Mouse (Mus musculus): ENCODE measurements at regions not wholly inside any gene's neighbourhood (a gene's known extent, or its start where the extent isn't known, plus 50 kb on each side); places are given as distances from the start of the nearest gene placed in this dataset.

GRCm38 (mm10) chr11:66681892-66682291, 156.1 kb upstream of the Shisa6 start:
- Histone ChIP-seq H3K27me3 (ENCODE audit: control insufficient read depth, insufficient read depth, low read length) (no peaks in the 10 kb centered on the region), H3K4me1 (ENCODE audit: control insufficient read depth, insufficient read depth, low read length) (no peaks in the 10 kb centered on the region), H3K4me3 (replicated peaks; ENCODE audit: insufficient read depth, low read depth, low read length) (no peak overlapping the region), H3K27ac (ENCODE audit: insufficient read depth, low read length) (no peak overlapping the region)
- no peak for DNase-seq
- 91% methylated on average over 4 of the region's 4 CpGs for WGBS
- no peak for TF ChIP-seq CTCF (IDR thresholded peaks at IDR 0.05; ENCODE audit: borderline replicate concordance, insufficient read depth, low read depth, low read length)
- no peak for TF ChIP-seq POLR2A (IDR thresholded peaks at IDR 0.05; ENCODE audit: borderline replicate concordance, insufficient read depth, low read length)

- WGBS: 86% methylated on average over 4 of the region's 4 CpGs
- H3K27ac ChIP-seq (ENCODE audit: insufficient read depth, low read length): no peak overlapping the region
Measured at GRCm38 (mm10) chr11:66684181-66684580, 158.4 kb upstream of the Shisa6 start.

GRCm38 (mm10) chr11:66694651-66695266, 169.0 kb upstream of the Shisa6 start:
- Histone ChIP-seq H3K27me3 (ENCODE audit: control insufficient read depth, insufficient read depth, low read length) (no peaks in the 10 kb centered on the region), H3K4me3 (replicated peaks; ENCODE audit: insufficient read depth, low read depth, low read length) (no peak overlapping the region), H3K4me1 (ENCODE audit: control insufficient read depth, insufficient read depth, low read length) (no peaks in the 10 kb centered on the region), H3K27ac (ENCODE audit: insufficient read depth, low read length) (no peak overlapping the region)
- no peak for DNase-seq
- no peak for TF ChIP-seq CTCF (IDR thresholded peaks at IDR 0.05; ENCODE audit: borderline replicate concordance, insufficient read depth, low read depth, low read length)
- no peak for TF ChIP-seq POLR2A (IDR thresholded peaks at IDR 0.05; ENCODE audit: borderline replicate concordance, insufficient read depth, low read length)
- 75% methylated on average over 5 of the region's 5 CpGs for WGBS

More at GRCm38 (mm10) chr11:66684181-66684580, 158.4 kb upstream of the Shisa6 start:
- no peak for TF ChIP-seq POLR2A (IDR thresholded peaks at IDR 0.05; ENCODE audit: borderline replicate concordance, insufficient read depth, low read length)
- TF ChIP-seq CTCF (IDR thresholded peaks at IDR 0.05; ENCODE audit: borderline replicate concordance, insufficient read depth, low read depth, low read length): no peak
- DNase-seq: no peak
- no peaks in the 10 kb centered on the region for H3K27me3 ChIP-seq (ENCODE audit: control insufficient read depth, insufficient read depth, low read length)
- no peak overlapping the region for H3K4me3 ChIP-seq (replicated peaks; ENCODE audit: insufficient read depth, low read depth, low read length)
- H3K4me1 ChIP-seq (ENCODE audit: control insufficient read depth, insufficient read depth, low read length): no peaks in the 10 kb centered on the region

GRCm38 (mm10) chr11:66696791-66697190, 171.0 kb upstream of the Shisa6 start:
- no peak overlapping the region for H3K27ac ChIP-seq (ENCODE audit: insufficient read depth, low read length)
- TF ChIP-seq CTCF (IDR thresholded peaks at IDR 0.05; ENCODE audit: borderline replicate concordance, insufficient read depth, low read depth, low read length): no peak
- TF ChIP-seq POLR2A (IDR thresholded peaks at IDR 0.05; ENCODE audit: borderline replicate concordance, insufficient read depth, low read length): no peak
- no peaks in the 10 kb centered on the region for H3K4me1 ChIP-seq (ENCODE audit: control insufficient read depth, insufficient read depth, low read length)
- WGBS: 68% methylated on average over 1 of the region's 1 CpGs
- H3K4me3 ChIP-seq (replicated peaks; ENCODE audit: insufficient read depth, low read depth, low read length): no peak overlapping the region
- no peaks in the 10 kb centered on the region for H3K27me3 ChIP-seq (ENCODE audit: control insufficient read depth, insufficient read depth, low read length)
- DNase-seq: no peak

GRCm38 (mm10) chr11:66745479-66745878, 166.3 kb upstream of the Pirt start:
- no peak for TF ChIP-seq CTCF (IDR thresholded peaks at IDR 0.05; ENCODE audit: borderline replicate concordance, insufficient read depth, low read depth, low read length)
- no peak for TF ChIP-seq POLR2A (IDR thresholded peaks at IDR 0.05; ENCODE audit: borderline replicate concordance, insufficient read depth, low read length)
- WGBS: 5% methylated on average over 1 of the region's 1 CpGs
- no peaks in the 10 kb centered on the region for H3K27me3 ChIP-seq (ENCODE audit: control insufficient read depth, insufficient read depth, low read length)
- H3K27ac ChIP-seq (ENCODE audit: insufficient read depth, low read length): no peak overlapping the region
- DNase-seq: no peak
- H3K4me1 ChIP-seq (ENCODE audit: control insufficient read depth, insufficient read depth, low read length): no peaks in the 10 kb centered on the region
- no peak overlapping the region for H3K4me3 ChIP-seq (replicated peaks; ENCODE audit: insufficient read depth, low read depth, low read length)

GRCm38 (mm10) chr11:66789997-66790396, 121.8 kb upstream of the Pirt start:
- 56% methylated on average over 3 of the region's 3 CpGs for WGBS
- Histone ChIP-seq H3K4me1 (ENCODE audit: control insufficient read depth, insufficient read depth, low read length) (no peaks in the 10 kb centered on the region), H3K27me3 (ENCODE audit: control insufficient read depth, insufficient read depth, low read length) (no peaks in the 10 kb centered on the region), H3K27ac (ENCODE audit: insufficient read depth, low read length) (no peak overlapping the region), H3K4me3 (replicated peaks; ENCODE audit: insufficient read depth, low read depth, low read length) (no peak overlapping the region)
- TF ChIP-seq POLR2A (IDR thresholded peaks at IDR 0.05; ENCODE audit: borderline replicate concordance, insufficient read depth, low read length) (no peak), CTCF (IDR thresholded peaks at IDR 0.05; ENCODE audit: borderline replicate concordance, insufficient read depth, low read depth, low read length) (no peak)
- no peak for DNase-seq

- H3K4me3 ChIP-seq (replicated peaks; ENCODE audit: insufficient read depth, low read depth, low read length): no peak overlapping the region
- H3K27me3 ChIP-seq (ENCODE audit: control insufficient read depth, insufficient read depth, low read length): no peaks in the 10 kb centered on the region
- DNase-seq: no peak
- no peaks in the 10 kb centered on the region for H3K4me1 ChIP-seq (ENCODE audit: control insufficient read depth, insufficient read depth, low read length)
- no peak overlapping the region for H3K27ac ChIP-seq (ENCODE audit: insufficient read depth, low read length)
- 86% methylated on average over 5 of the region's 5 CpGs for WGBS
- TF ChIP-seq CTCF (IDR thresholded peaks at IDR 0.05; ENCODE audit: borderline replicate concordance, insufficient read depth, low read depth, low read length) (no peak), POLR2A (IDR thresholded peaks at IDR 0.05; ENCODE audit: borderline replicate concordance, insufficient read depth, low read length) (no peak)
Measured at GRCm38 (mm10) chr11:66806887-66807286, 104.9 kb upstream of the Pirt start.

GRCm38 (mm10) chr11:66813310-66813709, 98.5 kb upstream of the Pirt start:
- TF ChIP-seq POLR2A (IDR thresholded peaks at IDR 0.05; ENCODE audit: borderline replicate concordance, insufficient read depth, low read length) (no peak), CTCF (IDR thresholded peaks at IDR 0.05; ENCODE audit: borderline replicate concordance, insufficient read depth, low read depth, low read length) (no peak)
- Histone ChIP-seq H3K4me1 (ENCODE audit: control insufficient read depth, insufficient read depth, low read length) (no peaks in the 10 kb centered on the region), H3K27ac (ENCODE audit: insufficient read depth, low read length) (no peak overlapping the region), H3K27me3 (ENCODE audit: control insufficient read depth, insufficient read depth, low read length) (no peaks in the 10 kb centered on the region), H3K4me3 (replicated peaks; ENCODE audit: insufficient read depth, low read depth, low read length) (no peak overlapping the region)
- DNase-seq: no peak
- 47% methylated on average over 5 of the region's 5 CpGs for WGBS

All from cerebellum, adult 2 months (tissue).